Mouse (Mus musculus): ENCODE measurements around the gene Calcb.

DNA sequence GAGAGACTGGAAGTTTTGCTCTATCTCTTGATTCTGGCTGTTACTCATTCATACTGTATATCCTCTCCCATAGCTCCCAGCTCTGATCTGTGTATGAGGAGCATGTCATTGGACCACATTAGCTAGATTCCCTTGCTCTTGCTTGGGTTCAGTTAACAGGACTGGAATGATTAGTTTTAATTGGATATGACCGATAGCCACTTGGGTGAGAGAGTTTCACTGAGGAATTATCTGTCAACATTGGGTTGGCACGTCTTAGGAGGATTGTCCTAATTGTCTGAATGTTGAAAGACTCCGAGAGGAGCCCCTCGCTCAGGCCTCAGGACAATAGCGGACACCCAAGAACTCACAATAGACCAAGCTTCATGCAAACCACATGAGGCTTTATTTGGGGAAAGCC is 17.8 kb downstream of the Calcb start:
- TF ChIP-seq CEBPB (IDR thresholded peaks at IDR 0.05; ENCODE audit: low read depth) (no peak), CTCF (IDR thresholded peaks at IDR 0.05; ENCODE audit: control insufficient read depth, insufficient read depth, insufficient read length) (no peak), MAX (IDR thresholded peaks at IDR 0.05) (no peak), MYOG (IDR thresholded peaks at IDR 0.05; ENCODE audit: control insufficient read depth, extremely low read depth, insufficient read length) (no peak), USF1 (IDR thresholded peaks at IDR 0.05; ENCODE audit: low read depth) (no peak)

Data from C2C12 (cell line).